Mouse (Mus musculus): ENCODE measurements around the gene Iqsec3. TPM values are rescaled to one million over a fixed set of nuclear protein-coding genes. Genes with fewer than 3 reads are reported as not detected.

Gene Iqsec3
- total RNA-seq (2021): 3.6 and 4.1 TPM in 2 replicates
- long read RNA-seq, experiment 1, partial matches to known transcripts: 0 of 4 reads
- long read RNA-seq, experiment 1, other reads (novel, unspliced or antisense): 4 of 4 reads
- long read RNA-seq, experiment 2, partial matches to known transcripts: 0 of 1 reads
- long read RNA-seq, experiment 2, other reads (novel, unspliced or antisense): 1 of 1 reads

DNA sequence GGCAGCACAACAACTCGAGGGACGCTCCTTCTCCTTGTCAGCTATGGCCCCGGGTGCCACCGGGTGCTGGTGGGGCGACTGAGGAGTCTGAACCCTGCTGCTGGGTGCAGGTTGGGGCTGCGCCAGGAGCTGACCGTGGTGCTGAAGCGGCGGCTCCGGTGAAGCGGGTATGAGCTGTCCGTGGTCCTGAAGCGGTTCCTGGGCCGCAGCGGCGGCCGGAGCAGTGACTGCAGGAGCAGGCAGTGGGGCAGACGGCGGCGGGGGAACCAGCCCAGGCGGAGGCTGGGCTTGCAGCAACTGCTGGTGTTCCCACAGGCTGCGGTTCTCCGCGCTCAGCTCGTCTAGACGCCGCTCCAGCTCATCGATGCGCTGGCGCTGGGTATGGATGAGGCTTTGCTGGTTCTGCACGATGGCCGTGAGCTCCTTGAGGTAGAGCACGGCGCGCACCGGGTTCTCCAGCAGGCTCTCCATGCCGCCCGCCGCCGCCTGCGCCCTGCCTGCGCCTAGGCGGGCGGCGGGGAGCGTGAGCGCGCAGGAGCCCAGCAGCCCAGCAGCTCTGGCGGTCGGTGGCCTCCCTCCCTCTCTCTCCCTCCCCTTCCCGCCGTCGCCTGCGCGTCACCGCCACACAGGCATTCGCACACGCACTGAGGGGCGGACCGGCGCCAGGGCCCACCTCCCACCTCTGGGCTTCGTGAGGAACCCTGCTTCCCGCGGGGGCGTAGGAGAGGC is at the start of gene Iqsec3:
Gene Iqsec3, minus strand, starts transcription at position 586 of the 729 bp plus-strand sequence.
- peak; percentile 97 for DNase-seq

DNA sequence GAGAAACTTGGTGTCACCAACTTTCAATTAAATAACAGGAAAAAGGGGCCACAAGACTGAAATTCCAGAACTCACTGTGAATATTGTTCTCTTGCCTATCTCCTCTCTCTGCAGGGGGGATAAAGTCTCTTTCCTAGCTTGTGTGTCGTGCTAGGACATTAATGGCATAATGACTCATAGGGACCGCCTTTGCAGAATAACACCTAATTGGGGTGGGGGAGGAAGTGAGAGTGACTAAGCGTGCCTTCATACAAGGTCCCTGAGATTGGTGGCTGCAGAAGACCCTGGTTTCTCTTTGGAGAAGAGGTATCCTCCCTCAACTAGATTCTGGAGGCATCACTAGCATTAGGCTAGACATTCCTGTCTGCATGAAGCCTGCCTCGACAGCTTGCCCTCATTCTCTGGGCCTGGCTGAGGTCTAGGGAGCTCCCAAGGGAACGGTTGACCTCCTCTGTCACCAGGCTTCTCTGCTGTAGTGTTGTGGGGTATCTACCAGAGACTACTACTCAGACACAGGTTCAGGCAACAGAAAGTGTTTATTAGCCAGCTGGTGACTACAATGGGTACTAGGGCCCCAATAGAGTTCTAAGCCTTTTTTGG is 48.7 kb upstream of the Iqsec3 start:
- DNase-seq: no peak

DNA sequence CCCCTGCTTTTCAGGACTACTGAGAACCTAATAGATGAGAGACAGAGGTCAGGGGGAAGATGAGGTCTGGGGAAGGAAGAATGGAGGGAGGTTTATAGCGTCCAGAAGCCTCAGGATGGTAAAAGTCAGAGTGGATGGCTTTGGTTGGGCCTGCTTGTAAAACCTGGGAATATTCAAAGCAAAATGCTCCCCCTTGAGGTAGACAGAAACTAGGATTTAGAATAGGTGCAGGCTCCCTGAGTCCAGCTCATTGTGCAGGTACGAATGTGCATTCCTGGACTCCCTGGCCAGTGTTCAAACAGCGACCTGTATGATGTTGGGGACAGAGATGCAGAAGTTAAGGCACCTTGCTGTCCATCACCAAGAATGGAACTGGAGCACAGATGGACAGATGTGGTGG is 47.6 kb upstream of the Iqsec3 start:
- no peak for DNase-seq

DNA sequence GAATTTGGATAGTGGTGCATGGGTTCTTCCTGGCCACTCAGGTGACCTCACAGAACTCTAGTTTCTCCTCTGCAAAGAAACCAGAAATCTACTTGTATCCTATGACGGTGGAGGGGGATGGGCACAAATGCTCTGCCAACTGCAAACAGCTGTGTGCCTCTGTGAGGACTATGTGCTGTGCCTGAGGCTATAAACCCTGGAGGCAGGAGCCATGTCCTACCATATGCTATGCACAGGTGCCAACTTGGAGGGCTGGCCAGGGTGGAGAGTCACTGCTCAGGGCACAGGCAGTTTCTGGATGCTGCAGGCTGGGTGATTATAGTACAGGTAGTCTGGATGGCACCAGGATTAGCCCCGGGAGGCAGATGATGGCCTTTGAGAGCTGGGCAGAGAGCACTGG is 46.4 kb upstream of the Iqsec3 start:
- DNase-seq: no peak

DNA sequence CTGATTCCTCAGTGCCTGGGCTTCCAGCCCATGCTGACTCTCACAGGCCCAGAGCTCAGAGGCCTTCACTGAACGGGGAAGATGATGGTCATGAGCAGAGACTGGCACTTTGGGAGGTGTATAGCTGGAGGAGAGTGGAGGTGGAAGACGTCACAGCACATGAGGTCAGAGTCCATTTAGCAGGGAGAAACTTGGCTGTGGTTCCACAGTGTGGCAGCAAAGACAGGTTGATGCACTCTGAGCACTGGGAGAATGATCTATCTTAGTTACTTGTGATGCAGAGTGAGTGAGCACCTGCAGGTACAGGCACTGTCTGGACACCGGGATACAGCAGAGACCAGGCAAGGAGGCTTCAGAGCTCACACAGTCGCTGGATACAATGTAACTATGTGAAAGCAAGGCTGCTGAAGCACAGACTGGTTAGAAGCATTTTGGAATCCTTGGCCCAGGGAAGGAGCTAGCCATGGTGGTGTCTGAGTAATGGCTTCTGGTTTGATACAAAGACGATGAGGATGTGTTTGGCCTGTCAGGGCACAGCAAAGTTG is 45.9 kb upstream of the Iqsec3 start:
- DNase-seq: no peak

DNA sequence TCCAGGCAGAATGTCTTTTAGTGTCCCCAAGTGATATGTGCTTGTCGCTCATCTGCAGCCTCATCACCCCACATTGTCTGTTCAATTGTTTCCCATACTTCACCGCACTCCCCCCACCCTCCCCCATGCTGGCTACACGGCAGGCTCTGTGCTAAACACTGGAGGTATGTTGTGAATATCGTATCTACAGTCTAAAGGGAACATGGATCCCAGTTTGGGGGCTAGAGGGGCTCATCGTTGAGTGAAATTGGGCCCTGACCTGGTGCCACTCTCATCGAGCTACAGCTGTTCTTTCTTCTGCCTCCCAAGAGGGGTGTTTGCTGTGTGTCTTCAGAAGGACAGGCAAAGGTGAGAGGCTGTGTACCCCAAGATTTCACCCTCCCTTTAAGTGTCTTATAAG is 44.2 kb upstream of the Iqsec3 start:
- DNase-seq: no peak

DNA sequence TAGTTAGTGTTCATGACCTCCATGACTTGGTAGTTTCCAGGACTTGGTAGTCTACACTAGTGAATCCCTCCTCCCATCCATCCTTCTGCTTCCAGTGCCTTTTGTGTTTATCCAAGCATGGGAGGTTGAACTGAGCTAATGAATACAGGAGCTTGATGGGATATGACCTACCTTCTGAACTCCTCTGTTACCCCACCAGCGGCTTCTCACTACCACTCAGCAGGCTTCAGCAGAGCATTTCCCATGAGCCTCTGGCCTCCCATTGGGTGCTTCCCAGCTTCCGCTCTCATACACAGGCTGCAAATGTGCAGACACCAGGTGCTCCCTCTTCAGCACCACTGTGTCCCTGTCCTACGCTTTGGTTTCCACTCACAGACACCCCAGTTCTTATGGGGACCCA is 36.9 kb upstream of the Iqsec3 start:
- DNase-seq: no peak

DNA sequence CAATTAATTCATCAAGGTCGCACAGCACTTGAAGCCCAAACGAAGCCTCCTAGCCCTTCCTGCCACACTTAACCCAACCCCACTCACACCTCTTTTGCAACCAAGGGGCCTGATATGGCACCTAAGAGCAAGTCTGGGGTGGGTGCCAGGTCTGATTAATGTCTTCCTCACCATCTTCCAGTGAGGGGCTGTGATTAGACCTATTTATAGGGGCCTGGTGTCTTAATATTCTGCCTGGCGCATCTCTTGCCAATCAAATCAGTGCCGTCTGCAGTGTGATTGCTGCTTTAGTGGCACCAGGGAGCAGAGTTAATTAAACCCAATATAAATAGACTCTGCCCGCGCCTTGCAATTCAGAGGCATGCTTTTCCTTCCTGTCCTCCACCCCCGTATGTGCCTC is 36.4 kb upstream of the Iqsec3 start:
- DNase-seq: no peak

DNA sequence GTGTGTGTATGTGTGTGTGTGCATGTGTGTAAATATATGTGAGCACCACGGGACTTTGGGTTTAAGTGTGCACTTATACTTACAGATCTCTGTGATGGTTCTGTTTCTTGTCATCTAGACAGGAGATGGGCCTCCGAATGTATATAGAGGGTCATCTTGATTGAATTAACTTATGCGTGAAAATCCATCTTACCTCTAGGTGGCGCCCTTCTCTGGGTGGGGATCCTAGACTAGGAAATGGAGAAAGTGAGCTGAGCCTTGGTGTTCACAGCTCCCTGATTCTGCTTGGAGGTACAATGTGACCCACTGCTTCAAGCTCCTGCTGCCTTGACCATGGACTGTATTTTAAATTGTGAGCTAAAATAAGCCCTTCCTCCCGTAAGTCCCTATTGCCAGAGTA is 34.8 kb upstream of the Iqsec3 start:
- DNase-seq: peak; percentile 21

DNA sequence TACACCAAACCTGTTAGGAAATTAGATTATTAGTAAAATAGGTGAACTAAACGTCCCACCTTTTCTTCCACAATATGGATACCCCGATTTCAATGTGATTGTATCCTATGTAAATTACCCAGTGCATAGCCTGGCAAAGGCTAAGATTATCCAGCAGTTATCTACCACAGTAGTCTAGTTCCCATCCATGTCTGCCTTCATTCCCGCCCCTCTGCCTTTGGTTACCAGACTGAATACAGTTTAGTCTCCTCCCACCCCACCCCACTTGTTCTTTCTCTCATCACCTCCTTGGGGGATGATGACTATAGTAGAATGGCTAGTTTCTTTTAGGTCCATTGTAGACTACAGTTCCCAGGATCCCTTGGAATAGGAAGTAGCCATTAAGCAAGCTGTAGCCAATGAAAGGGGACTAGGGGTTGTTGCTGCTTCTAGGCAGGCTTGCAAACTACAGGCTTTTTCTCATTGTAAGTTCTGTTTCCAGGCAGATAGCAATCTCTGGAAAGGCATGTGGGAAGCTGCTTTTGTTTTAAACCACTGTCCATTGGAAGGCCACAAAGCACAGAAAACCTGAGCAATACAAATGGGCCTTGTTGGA is 27.7 kb upstream of the Iqsec3 start:
- no peak for DNase-seq

DNA sequence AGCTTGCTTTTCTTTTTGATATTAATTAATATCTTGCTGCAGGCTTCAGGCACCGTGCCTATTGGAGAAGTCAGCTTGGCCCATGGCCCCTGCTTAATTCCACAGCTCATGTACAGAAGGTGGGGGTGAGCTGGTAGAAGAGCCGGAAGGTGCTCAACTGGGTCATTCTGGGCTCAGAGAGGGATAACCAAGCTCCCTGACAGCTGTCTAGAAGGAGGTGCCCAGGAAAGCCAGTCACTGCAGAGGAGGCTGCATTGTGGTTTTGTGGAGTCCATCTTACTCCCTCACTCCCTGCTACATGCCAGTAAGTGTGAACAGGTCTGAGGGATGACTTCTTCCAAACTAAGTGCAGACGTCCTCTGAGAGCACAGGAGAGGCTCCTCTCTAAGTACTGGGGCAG is 26.4 kb upstream of the Iqsec3 start:
- DNase-seq: no peak

DNA sequence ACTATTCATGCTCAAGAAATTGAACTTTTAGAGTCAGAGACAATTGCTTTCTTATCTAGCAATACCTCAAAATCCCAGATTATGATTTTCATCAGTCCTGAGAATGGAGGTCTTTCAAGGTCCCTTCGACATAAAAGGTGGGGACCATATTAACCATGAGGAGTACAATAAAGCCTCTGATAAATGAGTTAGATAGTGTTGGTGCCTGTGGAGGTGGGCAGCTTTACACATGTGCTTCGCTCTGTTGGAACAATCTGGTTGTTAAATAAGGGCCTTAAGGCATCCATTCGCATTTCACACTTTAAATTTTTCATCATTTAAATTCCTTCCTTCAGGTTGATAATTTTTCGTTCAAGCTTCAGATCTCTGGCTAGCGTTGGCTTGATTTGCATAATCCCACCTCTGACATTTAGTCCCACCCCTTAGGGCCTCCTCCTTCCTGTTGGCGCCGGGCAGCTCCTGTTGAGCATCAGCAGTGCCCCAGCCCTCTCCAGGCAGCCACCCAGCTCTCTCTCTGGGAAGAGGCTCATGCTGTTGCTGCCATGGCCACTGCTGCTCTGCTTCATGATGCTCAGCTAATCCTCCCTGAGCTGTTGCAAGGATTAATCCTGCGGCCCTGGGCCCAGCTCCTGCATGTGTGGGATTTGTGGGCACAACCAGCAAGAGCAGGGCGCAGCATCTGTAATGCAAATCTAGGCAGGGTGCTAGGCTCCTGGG is 25.5 kb upstream of the Iqsec3 start:
- DNase-seq: peak; percentile 17

DNA sequence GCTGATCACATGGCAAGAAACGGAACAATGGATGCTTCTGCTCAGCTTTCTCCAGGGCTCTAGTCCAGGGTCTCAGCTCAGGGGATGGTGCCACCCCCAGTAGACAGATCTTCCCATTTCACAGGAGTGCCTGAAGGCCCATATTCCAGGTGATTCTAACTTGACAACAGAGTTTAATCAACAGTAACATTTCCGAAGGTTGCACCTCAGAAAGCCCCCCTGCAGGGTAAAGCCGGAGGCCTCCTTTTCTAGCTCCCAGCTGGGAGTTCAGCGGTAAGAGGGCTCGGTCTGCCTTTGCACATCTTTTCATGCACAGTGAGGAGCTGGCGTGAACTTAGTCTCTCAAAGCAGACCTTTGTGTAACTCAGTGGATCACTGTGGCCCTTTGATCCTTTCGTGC is 22.1 kb upstream of the Iqsec3 start:
- DNase-seq: no peak

DNA sequence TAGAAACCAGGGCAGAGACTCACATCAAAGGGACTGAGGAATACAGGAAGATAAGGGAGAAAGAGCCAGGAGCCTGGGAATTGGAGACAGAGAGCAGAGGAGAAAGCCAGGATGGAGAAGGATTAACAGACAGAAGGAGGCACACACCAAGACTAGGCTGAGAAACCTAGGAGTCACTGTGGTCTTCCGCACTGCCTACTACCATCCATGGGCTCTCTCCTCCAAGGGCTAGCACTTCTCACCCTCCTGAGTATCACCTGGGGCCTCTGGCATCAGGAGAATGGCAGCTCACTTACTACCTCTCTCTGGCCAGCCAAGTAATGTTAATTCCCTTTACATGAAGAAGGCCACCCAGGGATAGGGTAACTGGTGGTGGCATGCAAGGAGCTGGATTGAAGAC is 21.5 kb upstream of the Iqsec3 start:
- no peak for DNase-seq

DNA sequence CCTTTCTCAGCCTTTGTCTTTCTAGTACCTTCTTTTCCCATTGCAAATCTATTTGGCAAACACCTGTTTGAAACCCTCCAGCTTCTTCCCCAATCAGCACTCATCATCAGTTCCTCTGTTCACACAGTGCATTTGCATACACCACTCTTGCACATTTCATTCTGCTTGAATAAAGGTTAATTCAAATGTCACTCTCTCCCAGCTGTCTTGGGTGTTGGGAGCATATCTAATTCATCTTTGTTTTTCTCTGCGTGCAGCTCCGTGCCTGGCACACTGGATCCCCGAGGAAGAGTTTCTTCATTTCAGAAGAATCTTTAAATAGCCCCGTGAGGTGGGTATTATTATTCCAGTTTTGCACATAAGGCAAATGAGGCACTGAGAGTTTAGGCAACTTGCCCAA is 20.8 kb upstream of the Iqsec3 start:
- no peak for DNase-seq

DNA sequence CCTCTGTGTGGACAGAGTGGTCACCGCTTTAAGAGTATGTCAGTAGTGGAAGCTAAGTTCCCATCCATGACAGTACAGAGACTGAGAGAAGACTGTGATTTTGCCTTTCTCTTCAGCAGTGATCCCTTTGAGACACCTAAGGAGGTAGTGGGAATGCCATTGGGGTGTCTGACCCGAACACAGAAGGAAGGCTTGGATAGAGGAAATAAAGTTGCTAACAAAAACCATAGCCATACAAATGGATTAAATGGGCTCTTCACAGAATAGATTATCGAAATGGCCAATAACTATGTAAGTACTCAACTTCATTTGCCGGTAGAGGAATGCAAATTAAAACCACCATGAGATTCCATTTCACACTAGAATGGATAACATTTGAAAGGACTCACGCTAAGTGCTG is 17.9 kb upstream of the Iqsec3 start:
- no peak for DNase-seq

DNA sequence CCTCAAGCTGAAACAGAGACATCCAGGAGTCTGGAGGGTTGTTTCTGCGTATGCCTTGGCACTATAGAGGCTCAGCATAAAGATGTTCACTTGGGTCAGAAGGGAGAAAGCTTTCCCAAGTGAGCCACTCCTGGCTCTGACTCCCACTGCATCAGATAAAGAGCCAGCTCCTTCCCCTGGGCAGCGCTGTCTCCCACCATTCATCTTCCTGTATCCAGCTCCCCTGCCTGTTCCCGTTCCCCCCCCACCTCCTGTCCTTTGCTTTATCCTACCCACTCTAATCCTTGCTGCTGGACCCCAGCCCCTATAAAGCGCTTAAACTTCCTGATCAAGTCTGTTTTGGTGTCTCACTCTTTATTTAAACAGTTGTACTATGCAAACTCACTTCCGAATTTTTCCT is 1.2 kb downstream of the Iqsec3 start:
- no peak for DNase-seq

DNA sequence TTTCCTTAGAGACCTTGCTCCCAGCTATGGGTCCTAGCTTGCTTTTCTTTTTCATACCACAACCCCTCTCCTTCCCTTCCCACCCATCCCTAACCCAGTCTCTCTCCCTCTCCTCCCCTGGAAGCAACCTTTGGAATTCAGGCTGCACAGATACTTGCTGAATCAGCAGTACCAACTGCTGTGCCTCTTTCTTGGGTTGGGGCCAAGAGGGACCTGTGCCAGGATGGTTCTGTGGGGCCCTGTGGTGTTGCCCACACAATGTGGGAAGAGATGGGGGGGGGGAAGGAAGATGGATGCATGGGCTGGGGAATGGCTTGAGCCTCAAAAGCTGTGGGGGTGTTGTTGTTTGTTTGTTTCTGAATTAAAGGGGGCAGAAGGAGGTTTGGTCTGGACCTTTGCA is 5.2 kb downstream of the Iqsec3 start:
- DNase-seq: peak; percentile 12

DNA sequence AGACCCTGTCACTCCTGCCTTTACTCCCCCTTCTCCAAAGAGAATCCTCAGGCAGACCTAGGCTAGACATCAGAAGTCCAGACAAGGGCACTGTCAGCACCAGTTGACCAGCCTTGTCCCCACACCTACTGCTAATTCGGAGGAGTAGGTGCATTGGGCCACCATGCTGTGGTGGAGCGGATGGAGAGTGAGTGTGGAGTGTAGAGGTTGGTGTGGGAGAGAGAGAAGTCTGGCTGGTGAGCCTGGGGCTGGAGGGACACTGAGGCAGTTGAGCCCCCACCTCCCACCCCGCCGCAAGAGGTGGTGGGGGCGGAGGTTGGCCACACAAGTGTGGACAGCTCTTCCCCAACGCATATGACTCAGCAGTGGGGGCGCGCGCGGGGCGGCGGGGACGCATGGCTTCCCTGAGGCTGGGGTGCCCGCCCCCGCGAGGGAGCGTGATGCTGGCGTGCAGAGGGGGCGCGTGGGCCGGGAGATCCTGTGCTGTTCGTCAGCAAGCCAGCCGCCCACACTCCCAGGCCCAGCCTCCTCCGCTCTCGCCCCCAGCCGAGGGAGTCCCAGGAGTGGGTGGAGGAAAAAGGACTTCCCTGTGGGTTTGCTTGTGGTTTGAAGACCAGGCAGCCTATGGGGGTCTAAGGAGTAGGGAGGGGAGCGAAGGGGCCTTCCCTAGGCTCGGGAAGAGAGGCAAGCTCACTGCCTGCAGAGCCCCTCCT is 10.7 kb downstream of the Iqsec3 start:
- DNase-seq: no peak

DNA sequence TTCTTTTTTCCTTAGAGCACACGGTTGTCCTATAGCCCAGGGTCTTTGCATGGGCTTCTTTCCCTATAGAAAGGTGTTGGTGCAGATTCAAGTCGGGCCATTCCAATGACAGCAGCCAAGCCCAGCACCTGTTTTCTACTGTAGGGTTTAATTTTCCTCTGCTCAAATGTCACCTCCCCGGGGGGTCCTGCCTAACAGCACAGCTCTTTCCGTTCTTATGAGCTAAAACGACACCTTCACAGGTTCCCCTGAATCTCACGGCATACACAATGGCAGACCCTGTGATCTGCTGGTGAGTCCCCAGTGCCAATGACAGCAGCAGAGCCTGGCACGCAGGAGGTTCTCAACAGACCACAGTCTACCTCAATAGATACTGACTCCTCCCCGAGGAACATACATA is 16.1 kb downstream of the Iqsec3 start:
- no peak for DNase-seq

DNA sequence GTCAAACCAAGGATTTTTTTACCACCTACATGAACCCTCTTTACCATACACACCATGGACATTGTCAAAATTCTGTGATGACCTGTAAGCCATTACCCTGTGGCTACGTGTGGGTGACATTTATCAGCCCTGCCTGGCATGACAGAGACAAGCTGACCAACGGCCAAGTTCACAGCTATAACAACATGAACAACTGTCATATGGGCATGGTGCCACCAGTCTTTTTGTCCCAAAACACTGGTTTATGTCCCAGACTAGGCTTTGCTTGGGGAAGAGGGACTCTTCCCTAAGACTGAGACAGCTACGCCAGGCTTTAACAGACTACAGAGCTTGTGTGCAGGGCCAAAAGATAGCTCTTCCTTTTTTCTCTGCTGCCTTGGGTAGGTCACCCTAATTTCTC is 16.8 kb downstream of the Iqsec3 start:
- DNase-seq: no peak
